Mouse (Mus musculus) erythroblast, embryonic 14.5 days (primary cell): ENCODE measurements around the gene Gdnf. TPM values are rescaled to one million over a fixed set of nuclear protein-coding genes. Genes with fewer than 3 reads are reported as not detected.

Experiments used
- H3K27me3 ChIP-seq: 2 replicates; pipeline ENCODE4 v1.6.1; 2012; ENCODE audit warnings: inconsistent platforms; ENCODE audit not compliant: control insufficient read depth
- H3K36me3 ChIP-seq: 2 replicates; pipeline ENCODE4 v1.6.1; 2012; ENCODE audit warnings: mild to moderate bottlenecking, inconsistent platforms; ENCODE audit not compliant: control insufficient read depth
- H3K4me1 ChIP-seq: 2 replicates; pipeline ENCODE4 v1.6.1; 2012; ENCODE audit warnings: inconsistent platforms; ENCODE audit not compliant: control insufficient read depth
- H3K4me3 ChIP-seq: replicated peaks from 2 replicates; pipeline ENCODE3; 2012; ENCODE audit warnings: moderate library complexity, mild to moderate bottlenecking, inconsistent platforms
- H3K9me3 ChIP-seq: 2 replicates; pipeline ENCODE4 v1.6.1; 2012; ENCODE audit warnings: low read length, inconsistent platforms, mixed read lengths; ENCODE audit not compliant: control insufficient read depth
- GATA1 ChIP-seq: IDR thresholded peaks from 2 replicates; pipeline ENCODE4 v1.6.1; 2012; ENCODE audit warnings: low read length, inconsistent platforms, mixed read lengths
- TAL1 ChIP-seq: IDR thresholded peaks from 3 replicates; pipeline ENCODE4 v1.6.1; 2012; ENCODE audit warnings: low read length, inconsistent platforms, mixed read lengths
- polyA plus RNA-seq: library from polyadenylated mRNA; stranded (reverse); fragments of >175 nt; gene quantifications from 2 replicates; pipeline ENCODE4 v1.2.3, GENCODE M21; 2012

The Gdnf gene
- polyA plus RNA-seq, 1 experiment: not detected

DNA sequence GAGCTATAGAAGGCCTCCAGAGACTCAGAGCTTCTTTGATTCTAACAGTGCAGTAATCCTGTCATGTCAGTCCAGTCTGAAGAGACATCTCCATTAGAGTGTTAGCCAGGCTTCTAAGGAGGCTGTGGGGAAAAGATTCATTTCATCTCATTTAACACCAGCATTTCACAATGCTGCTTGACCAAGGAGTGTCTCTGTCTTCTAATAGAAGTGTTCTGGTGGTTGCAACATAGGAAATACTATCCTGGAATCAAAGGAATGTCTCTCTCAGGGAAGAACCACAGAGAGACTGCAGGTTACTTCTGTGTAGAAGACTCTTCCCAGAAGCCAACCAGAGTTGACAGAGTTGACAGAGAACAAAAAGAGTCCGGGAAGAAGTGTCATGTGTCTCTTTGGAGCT is 31.0 kb downstream of the Gdnf start:
- Histone ChIP-seq H3K4me3 (no peak overlapping the region), H3K27me3 (no peaks in the 10 kb centered on the region), H3K36me3 (no peaks in the 10 kb centered on the region), H3K9me3 (no peaks in the 10 kb centered on the region), H3K4me1 (no peaks in the 10 kb centered on the region)
- TF ChIP-seq GATA1 (no peak), TAL1 (no peak)

DNA sequence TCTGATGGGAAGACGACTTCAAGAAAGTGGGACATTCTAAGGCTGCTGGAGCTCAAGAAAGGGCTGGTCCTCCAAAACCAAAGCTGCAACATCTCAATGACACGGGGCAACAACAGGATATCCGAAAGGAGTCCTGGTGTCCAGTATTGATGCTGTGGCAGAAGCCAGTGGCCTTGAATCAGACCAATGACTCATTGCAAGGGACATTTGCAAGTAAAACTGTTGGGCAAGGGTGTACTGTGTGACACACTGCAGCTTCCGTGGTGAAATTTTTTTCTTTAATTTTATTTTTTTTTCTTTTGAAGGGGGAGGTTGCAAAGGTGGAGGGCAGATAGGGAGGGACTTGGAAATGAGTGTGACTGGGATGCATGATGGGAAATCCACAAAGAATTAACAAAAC is 31.8 kb downstream of the Gdnf start:
- no peak for TF ChIP-seq TAL1
- TF ChIP-seq GATA1: no peak
- H3K9me3 ChIP-seq: no peaks in the 10 kb centered on the region
- no peak overlapping the region for H3K4me3 ChIP-seq
- H3K4me1 ChIP-seq: no peaks in the 10 kb centered on the region
- H3K27me3 ChIP-seq: no peaks in the 10 kb centered on the region
- no peaks in the 10 kb centered on the region for H3K36me3 ChIP-seq

DNA sequence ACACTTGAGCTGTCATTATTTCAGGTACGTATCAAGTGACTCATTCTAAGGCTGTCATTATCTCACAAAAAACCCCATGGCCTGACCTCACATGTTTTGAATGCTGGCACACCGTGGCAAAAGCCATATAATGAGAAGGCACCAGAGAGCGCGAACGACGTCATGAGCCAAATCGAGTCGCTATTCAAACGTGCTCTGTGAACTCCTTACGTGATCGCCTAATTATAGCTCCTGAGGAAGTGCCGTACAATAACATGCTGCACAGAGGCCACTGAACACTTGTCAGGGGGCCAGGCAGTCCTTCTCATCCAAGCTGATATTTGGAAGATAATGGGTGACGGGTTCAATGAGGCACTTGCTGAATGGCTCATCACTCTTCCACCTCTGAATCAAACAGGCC is 46.8 kb downstream of the Gdnf start:
- H3K27me3 ChIP-seq: no peaks in the 10 kb centered on the region
- no peak overlapping the region for H3K4me3 ChIP-seq
- H3K36me3 ChIP-seq: no peaks in the 10 kb centered on the region
- TF ChIP-seq GATA1: no peak
- no peak for TF ChIP-seq TAL1
- no peaks in the 10 kb centered on the region for H3K9me3 ChIP-seq
- H3K4me1 ChIP-seq: no peaks in the 10 kb centered on the region

DNA sequence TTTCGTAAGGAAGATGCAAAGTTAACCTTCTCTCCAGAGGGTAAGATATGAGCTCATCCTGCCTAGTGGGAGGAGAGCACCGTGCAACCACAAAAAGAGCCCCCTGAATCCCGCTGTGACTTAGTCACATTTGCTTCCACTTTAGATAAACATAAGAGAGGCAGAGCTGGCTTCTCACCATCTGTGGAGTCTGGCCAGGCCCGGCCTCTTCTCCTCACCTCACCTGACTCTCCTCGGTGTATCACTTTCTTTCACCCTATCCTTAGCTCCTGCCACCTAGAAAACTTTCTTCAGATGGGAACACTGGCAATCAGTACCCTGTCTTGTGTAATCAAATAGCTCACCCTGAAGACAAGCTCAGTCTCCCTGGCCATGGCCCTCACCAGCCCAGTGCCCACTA is 48.2 kb downstream of the Gdnf start:
- Histone ChIP-seq H3K36me3 (no peaks in the 10 kb centered on the region), H3K27me3 (no peaks in the 10 kb centered on the region), H3K4me1 (no peaks in the 10 kb centered on the region), H3K4me3 (no peak overlapping the region), H3K9me3 (no peaks in the 10 kb centered on the region)
- TF ChIP-seq GATA1: no peak
- TF ChIP-seq TAL1: no peak

DNA sequence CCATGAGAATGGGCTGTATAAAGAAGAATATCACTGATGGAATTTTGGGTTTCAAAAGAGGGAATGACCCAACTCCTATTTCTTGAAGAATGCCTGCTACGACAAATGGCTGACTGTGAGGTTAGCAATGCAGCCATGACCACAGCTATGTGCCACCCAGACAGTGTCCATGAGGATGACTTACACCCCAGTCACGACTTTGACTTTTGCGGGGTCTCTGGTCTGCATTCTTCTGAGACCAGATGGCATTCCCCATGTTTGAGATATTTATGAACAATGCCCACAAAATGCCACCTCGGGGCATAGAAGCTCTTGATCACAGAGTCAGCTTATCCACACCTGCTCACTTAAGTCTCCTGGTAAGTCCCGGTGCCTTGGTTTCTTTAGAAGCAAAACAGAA is 52.2 kb downstream of the Gdnf start:
- H3K27me3 ChIP-seq: no peaks in the 10 kb centered on the region
- TF ChIP-seq GATA1 (no peak), TAL1 (no peak)
- H3K9me3 ChIP-seq: no peaks in the 10 kb centered on the region
- no peak overlapping the region for H3K4me3 ChIP-seq
- H3K36me3 ChIP-seq: no peaks in the 10 kb centered on the region
- H3K4me1 ChIP-seq: no peaks in the 10 kb centered on the region

DNA sequence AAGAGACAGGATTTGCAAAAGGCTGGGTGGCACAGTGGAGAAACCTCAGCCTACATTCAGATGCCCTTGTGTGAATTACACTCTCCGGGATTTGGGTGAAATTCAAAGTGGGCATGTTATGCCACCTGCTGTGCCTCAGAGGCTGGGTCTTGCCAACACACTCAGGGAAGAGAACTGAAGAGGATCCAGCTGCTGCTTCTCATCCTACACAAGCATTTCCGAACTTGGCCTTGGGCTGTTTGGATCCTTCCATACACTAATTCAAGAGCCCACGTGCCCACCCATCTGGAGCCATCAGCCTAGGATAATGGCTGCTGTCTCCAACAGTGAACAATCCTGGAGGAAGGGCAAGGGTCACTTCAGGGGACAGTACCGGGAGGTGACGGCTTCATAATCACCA is 52.7 kb downstream of the Gdnf start:
- Histone ChIP-seq H3K9me3 (no peaks in the 10 kb centered on the region), H3K36me3 (no peaks in the 10 kb centered on the region), H3K4me3 (no peak overlapping the region), H3K27me3 (no peaks in the 10 kb centered on the region), H3K4me1 (no peaks in the 10 kb centered on the region)
- TF ChIP-seq GATA1: no peak
- TF ChIP-seq TAL1: no peak

DNA sequence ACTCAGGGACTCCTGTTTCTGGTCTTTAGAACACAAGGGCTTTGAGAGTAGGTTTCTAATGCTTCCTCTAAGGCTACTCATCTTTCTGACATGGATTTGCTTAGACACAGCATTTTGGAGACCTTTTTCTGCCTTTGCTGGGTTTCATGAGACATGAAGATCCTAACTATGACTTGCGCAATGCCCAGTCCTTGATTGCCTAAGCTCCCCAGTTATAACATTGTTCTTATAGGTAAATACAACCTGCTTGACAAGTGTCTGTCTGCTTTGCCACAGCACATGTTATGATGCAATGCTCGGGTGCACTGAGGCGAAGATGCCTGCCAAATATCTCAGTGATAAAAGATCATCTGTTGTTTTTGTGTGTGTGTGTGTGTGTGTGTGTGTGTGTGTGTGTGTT is 54.7 kb downstream of the Gdnf start:
- TF ChIP-seq TAL1 (no peak), GATA1 (no peak)
- Histone ChIP-seq H3K4me1 (no peaks in the 10 kb centered on the region), H3K27me3 (no peaks in the 10 kb centered on the region), H3K4me3 (no peak overlapping the region), H3K36me3 (no peaks in the 10 kb centered on the region), H3K9me3 (no peaks in the 10 kb centered on the region)

DNA sequence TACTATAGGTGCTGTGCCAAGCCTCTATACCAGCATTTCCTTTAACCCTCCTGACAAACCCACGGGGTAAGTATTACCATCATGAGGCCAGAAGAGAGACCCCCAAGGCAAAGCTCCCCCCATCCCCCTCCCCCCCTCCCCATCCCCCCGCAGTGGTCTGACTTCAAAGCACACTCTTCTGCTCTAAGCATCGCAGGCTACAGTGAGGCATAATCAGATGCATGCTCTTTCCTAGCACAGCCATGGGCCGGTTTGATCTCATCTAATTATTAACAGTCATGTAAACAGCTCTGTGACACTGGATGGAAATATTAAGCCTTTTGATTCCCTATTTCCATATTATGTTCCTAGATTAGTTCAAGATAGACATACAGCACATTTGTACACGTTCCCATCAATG is 61.8 kb downstream of the Gdnf start:
- Histone ChIP-seq H3K4me3 (no peak overlapping the region), H3K4me1 (no peaks in the 10 kb centered on the region), H3K36me3 (no peaks in the 10 kb centered on the region), H3K9me3 (no peaks in the 10 kb centered on the region), H3K27me3 (no peaks in the 10 kb centered on the region)
- TF ChIP-seq GATA1: no peak
- TF ChIP-seq TAL1: no peak

DNA sequence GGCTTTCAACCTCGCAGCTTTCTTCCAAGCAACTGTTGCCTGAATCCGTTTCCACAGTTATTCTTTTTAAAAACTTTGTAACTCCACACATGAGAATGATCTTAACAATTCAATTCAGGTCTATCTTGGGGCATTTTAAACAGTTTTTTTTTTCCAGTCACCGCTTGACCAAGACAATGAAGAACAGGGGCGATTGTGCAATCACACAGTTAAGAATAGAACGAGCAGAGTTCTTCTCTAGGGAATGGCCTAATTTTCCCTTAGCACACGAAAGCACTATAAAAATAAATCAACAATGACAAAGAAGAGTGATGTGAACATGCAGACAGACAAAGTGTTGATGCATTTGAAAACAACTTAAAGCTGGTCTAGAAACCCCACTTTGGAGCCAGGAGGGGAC is 65.2 kb downstream of the Gdnf start:
- TF ChIP-seq GATA1 (no peak), TAL1 (no peak)
- H3K4me3 ChIP-seq: no peak overlapping the region
- H3K4me1 ChIP-seq: no peaks in the 10 kb centered on the region

More for the DNA sequence above, 65.2 kb downstream of the Gdnf start:
- Histone ChIP-seq H3K36me3 (peaks cover 6% of the 10 kb centered on the region), H3K9me3 (no peaks in the 10 kb centered on the region), H3K27me3 (no peaks in the 10 kb centered on the region)
